Mouse (Mus musculus) thymus, postnatal 0 days (tissue): Measurements from ENCODE around the gene Ssrp1. TPM values are rescaled to one million over a fixed set of nuclear protein-coding genes. Genes with fewer than 3 reads are reported as not detected.

ENCODE experiments used
- DNase-seq: peaks from one replicate; pipeline ENCODE4 v3.0.0-alpha.2; 2015; ENCODE audit warnings: low spot score
- polyA plus RNA-seq: library from polyadenylated mRNA; unstranded; fragments of >200 nt; fragmentation: Nextera tagmentation; extraction: Ambion mirVana; gene quantifications from 2 replicates; pipeline ENCODE4 v1.2.1, GENCODE M21; 2015

Gene Ssrp1
- 221 and 245 TPM in 2 replicates for polyA plus RNA-seq

- peak; percentile 95 for DNase-seq
Observed at GRCm38 (mm10) chr2:85037047-85038026, at the start of gene Ssrp1, which contains the start of gene P2rx3. TSS of gene Ssrp1 (plus strand) at chr2:85037234. TSS of gene P2rx3 (minus strand) at chr2:85037462.

- no peak for DNase-seq
Observed at GRCm38 (mm10) chr2:84987930-84988329, 49.1 kb upstream of the Ssrp1 start, which contains the start of gene Prg3. TSS of gene Prg3 (plus strand) at chr2:84988215.

- no peak for DNase-seq
Observed at GRCm38 (mm10) chr2:84996376-84996775, 40.7 kb upstream of the Ssrp1 start.

- no peak for DNase-seq
Observed at GRCm38 (mm10) chr2:84999486-85000181, 37.4 kb upstream of the Ssrp1 start.

GRCm38 (mm10) chr2:85001497-85001896 lies 35.5 kb upstream of the Ssrp1 start:
- DNase-seq = no peak

- no peak for DNase-seq
Observed at GRCm38 (mm10) chr2:85002575-85002974, 34.5 kb upstream of the Ssrp1 start.

GRCm38 (mm10) chr2:85004341-85004740 lies 32.7 kb upstream of the Ssrp1 start:
- no peak for DNase-seq

GRCm38 (mm10) chr2:85006600-85006999 lies 30.4 kb upstream of the Ssrp1 start:
- DNase-seq = no peak

GRCm38 (mm10) chr2:85007729-85008128 lies 29.3 kb upstream of the Ssrp1 start:
- DNase-seq = peak; percentile 47

GRCm38 (mm10) chr2:85009212-85009611 lies 27.8 kb upstream of the Ssrp1 start:
- DNase-seq = no peak

- no peak for DNase-seq
Observed at GRCm38 (mm10) chr2:85011906-85012604, 25.0 kb upstream of the Ssrp1 start.

GRCm38 (mm10) chr2:85012679-85013078 lies 24.4 kb upstream of the Ssrp1 start:
- no peak for DNase-seq

GRCm38 (mm10) chr2:85013826-85014587 lies 23.0 kb upstream of the Ssrp1 start:
- DNase-seq = peak; percentile 14

GRCm38 (mm10) chr2:85014588-85014982 lies 22.4 kb upstream of the Ssrp1 start:
- DNase-seq = no peak

GRCm38 (mm10) chr2:85022043-85022442 lies 15.0 kb upstream of the Ssrp1 start:
- no peak for DNase-seq

GRCm38 (mm10) chr2:85026178-85026577 lies 10.9 kb upstream of the Ssrp1 start:
- DNase-seq = no peak

- DNase-seq = no peak
Observed at GRCm38 (mm10) chr2:85027281-85027680, 9.8 kb upstream of the Ssrp1 start.

- DNase-seq = no peak
Observed at GRCm38 (mm10) chr2:85029897-85030296, 7.1 kb upstream of the Ssrp1 start.

GRCm38 (mm10) chr2:85030989-85031388 lies 6.0 kb upstream of the Ssrp1 start:
- DNase-seq = no peak

- no peak for DNase-seq
Observed at GRCm38 (mm10) chr2:85033121-85033520, 3.9 kb upstream of the Ssrp1 start.

GRCm38 (mm10) chr2:85034169-85034568 lies 2.9 kb upstream of the Ssrp1 start:
- peak; percentile 12 for DNase-seq
